Mouse (Mus musculus) v-Abl transformed pro-B cells (cell line): ENCODE results near the gene Igbp1b.

ENCODE experiments used
- in situ Hi-C, 2 experiments: fragments of 400-800 bp; cut with MboI; formaldehyde crosslinking; loops; one replicate each; pipeline ENCODE4 v1.15.1; 2025; ENCODE audit not compliant: unreplicated experiment in 2 of 2

The Igbp1b gene

GRCm38 (mm10) chr6:138658516-138658915 lies at the start of gene Igbp1b:
Gene Igbp1b (minus strand): TSS chr6:138658544.
- in situ Hi-C loops: no loop called here

GRCm38 (mm10) chr6:138682959-138683358 lies 24.6 kb upstream of the Igbp1b start:
- in situ Hi-C loops: no loop called here

GRCm38 (mm10) chr6:138672704-138673141 lies 14.4 kb upstream of the Igbp1b start:
- in situ Hi-C loops: no loop called here

- in situ Hi-C loops: no loop called here
Observed at GRCm38 (mm10) chr6:138665416-138665815, 7.1 kb upstream of the Igbp1b start.

- in situ Hi-C loops: no loop called here
Observed at GRCm38 (mm10) chr6:138645604-138646003, 12.7 kb downstream of the Igbp1b start.

GRCm38 (mm10) chr6:138639351-138639750 lies 19.0 kb downstream of the Igbp1b start:
- in situ Hi-C loops: no loop called here

- in situ Hi-C loops: no loop called here
Observed at GRCm38 (mm10) chr6:138620786-138621185, 37.6 kb downstream of the Igbp1b start.

GRCm38 (mm10) chr6:138618396-138618795 lies 39.9 kb downstream of the Igbp1b start:
- in situ Hi-C loops: no loop called here
